Mouse (Mus musculus): Measurements from ENCODE around the gene Ubash3b. TPM values are rescaled to one million over a fixed set of nuclear protein-coding genes. Genes with fewer than 3 reads are reported as not detected.

Ubash3b gene
- polyA plus RNA-seq, 1 experiment = 3.2 TPM

DNA sequence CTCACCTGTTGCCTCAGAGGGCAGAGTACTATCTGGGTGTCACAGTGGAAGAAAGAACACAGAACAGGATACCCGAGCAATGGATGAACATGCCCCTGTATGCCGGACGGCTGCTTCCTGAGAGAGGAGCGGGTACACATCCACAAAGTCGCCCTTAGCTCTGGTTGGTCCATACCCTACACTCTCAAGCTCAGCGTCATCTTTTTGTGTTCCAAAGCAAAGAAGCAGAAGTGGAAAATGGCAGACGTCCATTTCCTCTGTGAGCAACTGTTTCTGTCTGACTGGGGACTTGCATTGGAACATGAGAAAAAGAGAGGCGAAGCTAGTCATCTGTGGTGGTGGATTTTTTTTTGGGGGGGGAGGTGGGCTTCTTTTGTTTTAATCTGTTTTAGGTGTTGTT is 30.9 kb downstream of the Ubash3b start:
- TF ChIP-seq CEBPB (IDR thresholded peaks at IDR 0.05; ENCODE audit: low read depth) (no peak), FOSL1 (IDR thresholded peaks at IDR 0.05; ENCODE audit: insufficient read depth, low read length, poor library complexity, severe bottlenecking) (no peak), MYOD1 (IDR thresholded peaks at IDR 0.05; ENCODE audit: control insufficient read depth, insufficient read length, low read depth) (no peak), CTCF (IDR thresholded peaks at IDR 0.05; ENCODE audit: control insufficient read depth, insufficient read depth, insufficient read length) (no peak), USF1 (IDR thresholded peaks at IDR 0.05; ENCODE audit: low read depth) (no peak), MYOG (IDR thresholded peaks at IDR 0.05; ENCODE audit: control insufficient read depth, extremely low read depth, insufficient read length) (no peak), MAX (IDR thresholded peaks at IDR 0.05) (no peak)
- Histone ChIP-seq H3K79me3 (ENCODE audit: low read depth) (no peaks in the 10 kb centered on the region), H3K4me3 (ENCODE audit: insufficient read depth, poor library complexity, severe bottlenecking) (no peak overlapping the region), H3K79me2 (ENCODE audit: control insufficient read depth, insufficient read depth) (no peaks in the 10 kb centered on the region), H3K36me3 (ENCODE audit: control insufficient read depth, insufficient read depth) (no peaks in the 10 kb centered on the region), H3ac (ENCODE audit: control insufficient read depth, insufficient read length, low read depth) (no peak overlapping the region), H3K27me3 (ENCODE audit: control insufficient read depth, insufficient read depth, insufficient read length) (no peaks in the 10 kb centered on the region)

DNA sequence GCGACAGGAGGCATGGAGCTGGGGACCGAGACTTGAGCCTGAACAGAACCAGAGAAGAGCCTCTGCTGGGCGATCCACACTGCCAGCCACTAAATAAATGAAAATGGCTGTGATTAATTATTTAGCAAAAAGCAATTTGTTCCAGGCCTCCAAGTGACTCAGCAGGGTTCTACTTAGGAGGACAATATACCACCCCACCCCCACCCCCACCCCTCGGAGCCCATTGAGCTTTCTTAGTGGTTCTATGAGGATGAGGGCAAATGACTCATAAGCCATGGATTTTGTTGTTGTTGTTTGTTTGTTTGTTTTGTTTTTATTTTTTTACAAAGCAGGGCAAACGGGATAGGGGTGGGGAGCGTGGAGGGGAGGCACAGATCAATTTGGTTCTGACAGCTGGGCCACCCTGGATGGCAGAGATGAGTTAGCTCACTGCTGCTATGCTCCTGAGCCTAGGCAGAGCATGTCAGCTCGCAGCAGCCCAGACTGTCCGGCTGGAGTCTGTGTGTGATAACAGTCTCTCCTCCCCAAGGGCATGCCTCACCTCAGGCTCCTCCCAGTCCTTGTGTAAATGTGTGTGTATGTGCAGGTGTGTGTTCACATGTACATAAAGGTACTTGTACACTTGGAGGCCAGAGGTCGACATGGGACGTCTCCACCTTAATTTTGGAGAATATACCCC is 31.6 kb downstream of the Ubash3b start:
- Histone ChIP-seq H3ac (ENCODE audit: control insufficient read depth, insufficient read length, low read depth) (no peak overlapping the region), H3K27me3 (ENCODE audit: control insufficient read depth, insufficient read depth, insufficient read length) (no peaks in the 10 kb centered on the region), H3K79me2 (ENCODE audit: control insufficient read depth, insufficient read depth) (no peaks in the 10 kb centered on the region), H3K79me3 (ENCODE audit: low read depth) (no peaks in the 10 kb centered on the region), H3K4me3 (ENCODE audit: insufficient read depth, poor library complexity, severe bottlenecking) (no peak overlapping the region), H3K36me3 (ENCODE audit: control insufficient read depth, insufficient read depth) (no peaks in the 10 kb centered on the region)
- TF ChIP-seq MYOG (IDR thresholded peaks at IDR 0.05; ENCODE audit: control insufficient read depth, extremely low read depth, insufficient read length) (no peak), MYOD1 (IDR thresholded peaks at IDR 0.05; ENCODE audit: control insufficient read depth, insufficient read length, low read depth) (no peak), USF1 (IDR thresholded peaks at IDR 0.05; ENCODE audit: low read depth) (no peak), CEBPB (IDR thresholded peaks at IDR 0.05; ENCODE audit: low read depth) (no peak), CTCF (IDR thresholded peaks at IDR 0.05; ENCODE audit: control insufficient read depth, insufficient read depth, insufficient read length) (no peak), FOSL1 (IDR thresholded peaks at IDR 0.05; ENCODE audit: insufficient read depth, low read length, poor library complexity, severe bottlenecking) (no peak), MAX (IDR thresholded peaks at IDR 0.05) (no peak)

DNA sequence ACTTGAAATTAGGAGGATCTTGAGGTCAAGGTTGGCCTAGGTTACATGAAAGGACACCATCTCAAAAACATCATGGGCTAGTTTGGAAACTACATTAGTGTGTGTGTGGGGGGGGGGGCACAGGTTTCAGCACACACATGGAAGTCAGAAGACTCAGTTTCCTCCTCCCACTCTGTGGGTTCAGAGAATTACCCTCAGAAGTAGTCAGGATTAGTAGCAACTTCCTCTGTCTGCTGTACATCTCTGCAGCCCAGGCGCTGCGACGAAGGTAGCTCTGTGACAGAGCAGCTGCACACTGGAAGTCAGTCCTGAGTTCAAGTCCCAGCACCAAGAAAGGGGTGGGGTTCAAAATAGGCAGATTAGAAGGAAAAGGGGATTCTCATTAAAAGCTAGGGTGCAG is 32.2 kb downstream of the Ubash3b start:
- TF ChIP-seq CTCF (IDR thresholded peaks at IDR 0.05; ENCODE audit: control insufficient read depth, insufficient read depth, insufficient read length) = no peak
- no peak for TF ChIP-seq USF1 (IDR thresholded peaks at IDR 0.05; ENCODE audit: low read depth)
- TF ChIP-seq MAX (IDR thresholded peaks at IDR 0.05) = no peak
- no peak for TF ChIP-seq FOSL1 (IDR thresholded peaks at IDR 0.05; ENCODE audit: insufficient read depth, low read length, poor library complexity, severe bottlenecking)
- TF ChIP-seq MYOD1 (IDR thresholded peaks at IDR 0.05; ENCODE audit: control insufficient read depth, insufficient read length, low read depth) = no peak
- TF ChIP-seq CEBPB (IDR thresholded peaks at IDR 0.05; ENCODE audit: low read depth) = no peak
- TF ChIP-seq MYOG (IDR thresholded peaks at IDR 0.05; ENCODE audit: control insufficient read depth, extremely low read depth, insufficient read length) = no peak
- Histone ChIP-seq H3ac (ENCODE audit: control insufficient read depth, insufficient read length, low read depth) (no peak overlapping the region), H3K27me3 (ENCODE audit: control insufficient read depth, insufficient read depth, insufficient read length) (no peaks in the 10 kb centered on the region), H3K36me3 (ENCODE audit: control insufficient read depth, insufficient read depth) (no peaks in the 10 kb centered on the region), H3K4me3 (ENCODE audit: insufficient read depth, poor library complexity, severe bottlenecking) (no peak overlapping the region), H3K79me2 (ENCODE audit: control insufficient read depth, insufficient read depth) (no peaks in the 10 kb centered on the region), H3K79me3 (ENCODE audit: low read depth) (no peaks in the 10 kb centered on the region)

DNA sequence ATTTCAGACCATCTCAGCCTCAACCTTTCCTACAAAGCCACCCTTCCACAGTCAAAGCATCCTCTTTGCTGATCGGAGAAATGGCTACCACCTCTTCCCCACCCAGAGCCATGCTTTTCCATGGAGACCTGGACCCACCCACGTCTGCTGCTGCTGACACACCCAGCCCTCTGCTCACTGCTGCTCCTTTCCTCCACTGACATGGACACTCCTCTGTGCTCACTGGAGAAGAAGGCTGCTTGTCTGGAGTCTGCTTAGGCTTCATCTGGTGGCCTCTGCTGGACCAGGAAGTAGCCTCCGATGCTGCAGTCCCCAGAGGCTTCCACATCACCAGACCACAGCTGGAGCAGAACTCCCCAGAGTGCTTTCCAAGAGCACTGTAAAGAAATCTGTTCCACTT is 34.8 kb downstream of the Ubash3b start:
- H3ac ChIP-seq (ENCODE audit: control insufficient read depth, insufficient read length, low read depth) = no peak overlapping the region
- H3K27me3 ChIP-seq (ENCODE audit: control insufficient read depth, insufficient read depth, insufficient read length) = no peaks in the 10 kb centered on the region
- no peak overlapping the region for H3K4me3 ChIP-seq (ENCODE audit: insufficient read depth, poor library complexity, severe bottlenecking)
- no peaks in the 10 kb centered on the region for H3K79me3 ChIP-seq (ENCODE audit: low read depth)
- no peaks in the 10 kb centered on the region for H3K36me3 ChIP-seq (ENCODE audit: control insufficient read depth, insufficient read depth)
- TF ChIP-seq MAX (IDR thresholded peaks at IDR 0.05) = no peak
- no peak for TF ChIP-seq CEBPB (IDR thresholded peaks at IDR 0.05; ENCODE audit: low read depth)
- no peak for TF ChIP-seq CTCF (IDR thresholded peaks at IDR 0.05; ENCODE audit: control insufficient read depth, insufficient read depth, insufficient read length)
- no peak for TF ChIP-seq MYOG (IDR thresholded peaks at IDR 0.05; ENCODE audit: control insufficient read depth, extremely low read depth, insufficient read length)
- TF ChIP-seq FOSL1 (IDR thresholded peaks at IDR 0.05; ENCODE audit: insufficient read depth, low read length, poor library complexity, severe bottlenecking) = no peak
- no peak for TF ChIP-seq USF1 (IDR thresholded peaks at IDR 0.05; ENCODE audit: low read depth)
- TF ChIP-seq MYOD1 (IDR thresholded peaks at IDR 0.05; ENCODE audit: control insufficient read depth, insufficient read length, low read depth) = no peak
- H3K79me2 ChIP-seq (ENCODE audit: control insufficient read depth, insufficient read depth) = no peaks in the 10 kb centered on the region

- H3K4me3 ChIP-seq (ENCODE audit: insufficient read depth, poor library complexity, severe bottlenecking) = no peak overlapping the region
- no peaks in the 10 kb centered on the region for H3K79me3 ChIP-seq (ENCODE audit: low read depth)
- H3ac ChIP-seq (ENCODE audit: control insufficient read depth, insufficient read length, low read depth) = no peak overlapping the region
- TF ChIP-seq MYOD1 (IDR thresholded peaks at IDR 0.05; ENCODE audit: control insufficient read depth, insufficient read length, low read depth) (no peak), MAX (IDR thresholded peaks at IDR 0.05) (no peak), MYOG (IDR thresholded peaks at IDR 0.05; ENCODE audit: control insufficient read depth, extremely low read depth, insufficient read length) (no peak), CEBPB (IDR thresholded peaks at IDR 0.05; ENCODE audit: low read depth) (no peak), USF1 (IDR thresholded peaks at IDR 0.05; ENCODE audit: low read depth) (no peak), CTCF (IDR thresholded peaks at IDR 0.05; ENCODE audit: control insufficient read depth, insufficient read depth, insufficient read length) (no peak), FOSL1 (IDR thresholded peaks at IDR 0.05; ENCODE audit: insufficient read depth, low read length, poor library complexity, severe bottlenecking) (no peak)
- H3K27me3 ChIP-seq (ENCODE audit: control insufficient read depth, insufficient read depth, insufficient read length) = no peaks in the 10 kb centered on the region
- no peaks in the 10 kb centered on the region for H3K79me2 ChIP-seq (ENCODE audit: control insufficient read depth, insufficient read depth)
- H3K36me3 ChIP-seq (ENCODE audit: control insufficient read depth, insufficient read depth) = no peaks in the 10 kb centered on the region
Observed at GRCm38 (mm10) chr9:41124305-41124704, 37.2 kb downstream of the Ubash3b start.
